Mouse (Mus musculus): ENCODE results near the gene Pdzd11. TPM values are rescaled to one million over a fixed set of nuclear protein-coding genes. Genes with fewer than 3 reads are reported as not detected.

The Pdzd11 gene
- polyA plus RNA-seq (2015; fragmentation: Nextera tagmentation; extraction: Ambion mirVana): 106 and 115 TPM in 2 replicates

GRCm38 (mm10) chrX:100625802-100626793 lies at the start of gene Pdzd11:
Pdzd11 (minus strand) TSS chrX:100626568.
- Histone ChIP-seq H3K4me1 (ENCODE audit: insufficient read depth, low read length) (no peaks in the 10 kb centered on the region), H3K4me2 (replicated peaks; ENCODE audit: low read depth, low read length) (peak within 1 kb of the TSS; percentile 56), H3K27ac (ENCODE audit: low read length) (peak within 1 kb of the TSS; percentile 69), H3K9ac (replicated peaks; ENCODE audit: low read length) (peak within 1 kb of the TSS; percentile 69), H3K9me3 (ENCODE audit: low read length) (no peaks in the 10 kb centered on the region), H3K27me3 (ENCODE audit: insufficient read depth, low read length) (peaks cover 3% of the 10 kb centered on the region; the same call in 1 of the 2 replicates), H3K36me3 (ENCODE audit: insufficient read depth, low read length) (peaks cover 10% of the 10 kb centered on the region; the same call in 1 of the 2 replicates), H3K4me3 (ENCODE audit: low read length) (peak within 1 kb of the TSS; percentile 65)
- peak; percentile 100 for ATAC-seq (ENCODE audit: low FRiP score, low TSS enrichment)
- WGBS: 25% methylated on average over 62 of the region's 62 CpGs

- ATAC-seq (ENCODE audit: low FRiP score, low TSS enrichment): no peak
- Histone ChIP-seq H3K4me3 (ENCODE audit: low read length) (no peak overlapping the region), H3K27me3 (ENCODE audit: insufficient read depth, low read length) (peaks cover 3% of the 10 kb centered on the region; the same call in 1 of the 2 replicates), H3K4me2 (replicated peaks; ENCODE audit: low read depth, low read length) (no peak overlapping the region), H3K27ac (ENCODE audit: low read length) (no peak overlapping the region), H3K9me3 (ENCODE audit: low read length) (no peaks in the 10 kb centered on the region), H3K4me1 (ENCODE audit: insufficient read depth, low read length) (no peaks in the 10 kb centered on the region), H3K9ac (replicated peaks; ENCODE audit: low read length) (no peak overlapping the region), H3K36me3 (ENCODE audit: insufficient read depth, low read length) (0 out of 2 replicates have a peak, but pooled peaks cover 2% of the 10 kb centered on the region)
- 91% methylated on average over 2 of the region's 2 CpGs for WGBS
Observed at GRCm38 (mm10) chrX:100664825-100665224, 38.5 kb upstream of the Pdzd11 start.

GRCm38 (mm10) chrX:100652848-100653247 lies 26.5 kb upstream of the Pdzd11 start:
- Histone ChIP-seq H3K9me3 (ENCODE audit: low read length) (no peaks in the 10 kb centered on the region), H3K27me3 (ENCODE audit: insufficient read depth, low read length) (peaks cover 5% of the 10 kb centered on the region; the same call in 1 of the 2 replicates), H3K4me1 (ENCODE audit: insufficient read depth, low read length) (no peaks in the 10 kb centered on the region), H3K36me3 (ENCODE audit: insufficient read depth, low read length) (no peaks in the 10 kb centered on the region), H3K4me2 (replicated peaks; ENCODE audit: low read depth, low read length) (no peak overlapping the region), H3K4me3 (ENCODE audit: low read length) (no peak overlapping the region), H3K9ac (replicated peaks; ENCODE audit: low read length) (no peak overlapping the region), H3K27ac (ENCODE audit: low read length) (no peak overlapping the region)
- no peak for ATAC-seq (ENCODE audit: low FRiP score, low TSS enrichment)

- Histone ChIP-seq H3K36me3 (ENCODE audit: insufficient read depth, low read length) (peaks cover 23% of the 10 kb centered on the region; the same call in 1 of the 2 replicates), H3K4me1 (ENCODE audit: insufficient read depth, low read length) (no peaks in the 10 kb centered on the region), H3K9ac (replicated peaks; ENCODE audit: low read length) (no peak overlapping the region), H3K9me3 (ENCODE audit: low read length) (no peaks in the 10 kb centered on the region), H3K27ac (ENCODE audit: low read length) (no peak overlapping the region), H3K4me3 (ENCODE audit: low read length) (no peak overlapping the region), H3K4me2 (replicated peaks; ENCODE audit: low read depth, low read length) (no peak overlapping the region), H3K27me3 (ENCODE audit: insufficient read depth, low read length) (peaks cover 4% of the 10 kb centered on the region; the same call in 1 of the 2 replicates)
- no peak for ATAC-seq (ENCODE audit: low FRiP score, low TSS enrichment)
- 87% methylated on average over 8 of the region's 8 CpGs for WGBS
Observed at GRCm38 (mm10) chrX:100638477-100638876, 12.1 kb upstream of the Pdzd11 start.

- Histone ChIP-seq H3K27ac (ENCODE audit: low read length) (no peak overlapping the region), H3K4me3 (ENCODE audit: low read length) (no peak overlapping the region)
- no peak for ATAC-seq (ENCODE audit: low FRiP score, low TSS enrichment)
Observed at GRCm38 (mm10) chrX:100629076-100629475, 2.7 kb upstream of the Pdzd11 start.

GRCm38 (mm10) chrX:100625546-100625801 lies 894 bp downstream of the Pdzd11 start, which contains the start of gene Kif4:
Kif4 (plus strand) TSS chrX:100625737.
- Histone ChIP-seq H3K4me1 (ENCODE audit: insufficient read depth, low read length) (no peaks in the 10 kb centered on the region), H3K9me3 (ENCODE audit: low read length) (no peaks in the 10 kb centered on the region), H3K4me2 (replicated peaks; ENCODE audit: low read depth, low read length) (peak within 1 kb of the TSS; percentile 56), H3K27ac (ENCODE audit: low read length) (peak within 1 kb of the TSS; percentile 69), H3K36me3 (ENCODE audit: insufficient read depth, low read length) (peaks cover 10% of the 10 kb centered on the region; the same call in 1 of the 2 replicates), H3K27me3 (ENCODE audit: insufficient read depth, low read length) (peaks cover 3% of the 10 kb centered on the region; the same call in 1 of the 2 replicates), H3K4me3 (ENCODE audit: low read length) (peak within 1 kb of the TSS; percentile 65), H3K9ac (replicated peaks; ENCODE audit: low read length) (peak within 1 kb of the TSS; percentile 69)
- 34% methylated on average over 3 of the region's 3 CpGs for WGBS
- ATAC-seq (ENCODE audit: low FRiP score, low TSS enrichment): no peak

More at GRCm38 (mm10) chrX:100629076-100629475, 2.7 kb upstream of the Pdzd11 start:
- WGBS: 88% methylated on average over 2 of the region's 2 CpGs
- peaks cover 3% of the 10 kb centered on the region; the same call in 1 of the 2 replicates for H3K27me3 ChIP-seq (ENCODE audit: insufficient read depth, low read length)
- no peak overlapping the region for H3K4me2 ChIP-seq (replicated peaks; ENCODE audit: low read depth, low read length)
- no peaks in the 10 kb centered on the region for H3K9me3 ChIP-seq (ENCODE audit: low read length)
- H3K36me3 ChIP-seq (ENCODE audit: insufficient read depth, low read length): no peaks in the 10 kb centered on the region
- no peak overlapping the region for H3K9ac ChIP-seq (replicated peaks; ENCODE audit: low read length)
- H3K4me1 ChIP-seq (ENCODE audit: insufficient read depth, low read length): no peaks in the 10 kb centered on the region

- Histone ChIP-seq H3K4me3 (ENCODE audit: low read length) (peak overlapping the region; percentile 65), H3K4me1 (ENCODE audit: insufficient read depth, low read length) (no peaks in the 10 kb centered on the region), H3K4me2 (replicated peaks; ENCODE audit: low read depth, low read length) (peak overlapping the region; percentile 52), H3K36me3 (ENCODE audit: insufficient read depth, low read length) (peaks cover 10% of the 10 kb centered on the region; the same call in 1 of the 2 replicates), H3K27ac (ENCODE audit: low read length) (no peak overlapping the region), H3K9me3 (ENCODE audit: low read length) (no peaks in the 10 kb centered on the region), H3K27me3 (ENCODE audit: insufficient read depth, low read length) (peaks cover 3% of the 10 kb centered on the region; the same call in 1 of the 2 replicates), H3K9ac (replicated peaks; ENCODE audit: low read length) (peak overlapping the region; percentile 69)
- 38% methylated on average over 7 of the region's 7 CpGs for WGBS
- no peak for ATAC-seq (ENCODE audit: low FRiP score, low TSS enrichment)
Observed at GRCm38 (mm10) chrX:100625146-100625545, 1.2 kb downstream of the Pdzd11 start.

GRCm38 (mm10) chrX:100624242-100624641 lies 2.1 kb downstream of the Pdzd11 start:
- no peak overlapping the region for H3K9ac ChIP-seq (replicated peaks; ENCODE audit: low read length)
- H3K4me1 ChIP-seq (ENCODE audit: insufficient read depth, low read length): no peaks in the 10 kb centered on the region
- H3K27me3 ChIP-seq (ENCODE audit: insufficient read depth, low read length): peaks cover 3% of the 10 kb centered on the region; the same call in 1 of the 2 replicates
- H3K9me3 ChIP-seq (ENCODE audit: low read length): no peaks in the 10 kb centered on the region
- H3K36me3 ChIP-seq (ENCODE audit: insufficient read depth, low read length): peaks cover 10% of the 10 kb centered on the region; the same call in 1 of the 2 replicates
- H3K4me2 ChIP-seq (replicated peaks; ENCODE audit: low read depth, low read length): no peak overlapping the region
- ATAC-seq (ENCODE audit: low FRiP score, low TSS enrichment): no peak
- H3K27ac ChIP-seq (ENCODE audit: low read length): no peak overlapping the region
- no peak overlapping the region for H3K4me3 ChIP-seq (ENCODE audit: low read length)
- 90% methylated on average over 4 of the region's 4 CpGs for WGBS

GRCm38 (mm10) chrX:100621366-100621765 lies 5.0 kb downstream of the Pdzd11 start:
- no peak overlapping the region for H3K4me3 ChIP-seq (ENCODE audit: low read length)
- no peaks in the 10 kb centered on the region for H3K4me1 ChIP-seq (ENCODE audit: insufficient read depth, low read length)
- H3K4me2 ChIP-seq (replicated peaks; ENCODE audit: low read depth, low read length): no peak overlapping the region
- H3K36me3 ChIP-seq (ENCODE audit: insufficient read depth, low read length): peaks cover 10% of the 10 kb centered on the region; the same call in 1 of the 2 replicates
- no peak for ATAC-seq (ENCODE audit: low FRiP score, low TSS enrichment)
- peaks cover 4% of the 10 kb centered on the region; the same call in 1 of the 2 replicates for H3K27me3 ChIP-seq (ENCODE audit: insufficient read depth, low read length)
- no peak overlapping the region for H3K9ac ChIP-seq (replicated peaks; ENCODE audit: low read length)
- H3K9me3 ChIP-seq (ENCODE audit: low read length): no peaks in the 10 kb centered on the region
- H3K27ac ChIP-seq (ENCODE audit: low read length): no peak overlapping the region
- 58% methylated on average over 2 of the region's 2 CpGs for WGBS

Data from kidney, embryonic 16.5 days (tissue).